In genomic region chr5:122050017-122050831, GRCm38 (mm10) we compare ENCODE assay signal across 8 mouse cellular contexts. TPM values are rescaled to one million over a fixed set of nuclear protein-coding genes. Genes with fewer than 3 reads are reported as not detected.
DNase-seq lines count a peak whose midpoint lies in the region; ATAC-seq and TF ChIP-seq lines count a peak whose summit lies in the region.

Gene Cux2, minus strand, starts transcription at chr5:122050102.

- H3K9ac ChIP-seq in embryonic facial prominence, embryonic 14.5 days (ENCODE audit: low read depth, low read length) = peak within 1 kb of the TSS; percentile 77
- H3K9ac ChIP-seq in heart, embryonic 11.5 days (ENCODE audit: low read depth, low read length) = peak within 1 kb of the TSS; percentile 88
- H3K9ac ChIP-seq in kidney, embryonic 15.5 days = peak within 1 kb of the TSS; percentile 71
- peak within 1 kb of the TSS; percentile 91 for H3K9ac ChIP-seq in midbrain, embryonic 16.5 days (ENCODE audit: low read depth, low read length)

- H3K36me3 ChIP-seq in thymus, adult 2 months (ENCODE audit: control insufficient read depth, insufficient read depth, low read length) = no peaks in the 10 kb centered on the region
- H3K36me3 ChIP-seq in embryonic facial prominence, embryonic 14.5 days (ENCODE audit: control insufficient read depth, insufficient read depth, low read length) = no peaks in the 10 kb centered on the region
- H3K36me3 ChIP-seq in heart, embryonic 11.5 days (ENCODE audit: control insufficient read depth, insufficient read depth, low read length) = no peaks in the 10 kb centered on the region
- H3K36me3 ChIP-seq in kidney, embryonic 15.5 days = no peaks in the 10 kb centered on the region
- no peaks in the 10 kb centered on the region for H3K36me3 ChIP-seq in midbrain, embryonic 16.5 days (ENCODE audit: control insufficient read depth, insufficient read depth, low read length)

- no peaks in the 10 kb centered on the region for H3K9me3 ChIP-seq in embryonic facial prominence, embryonic 14.5 days (ENCODE audit: control insufficient read depth, low read length)
- H3K9me3 ChIP-seq in heart, embryonic 11.5 days (replicated peaks; ENCODE audit: control insufficient read depth, low read length) = no peaks in the 10 kb centered on the region
- H3K9me3 ChIP-seq in kidney, embryonic 15.5 days (replicated peaks) = no peaks in the 10 kb centered on the region
- H3K9me3 ChIP-seq in midbrain, embryonic 16.5 days (replicated peaks; ENCODE audit: control insufficient read depth, low read length, poor library complexity, severe bottlenecking) = no peaks in the 10 kb centered on the region

- ATAC-seq in embryonic facial prominence, embryonic 14.5 days (ENCODE audit: low read depth) = peak; percentile 90
- ATAC-seq in heart, embryonic 11.5 days (replicated peaks; ENCODE audit: insufficient number of reproducible peaks, low FRiP score, low TSS enrichment) = peak; percentile 81
- ATAC-seq in kidney, embryonic 15.5 days (replicated peaks; ENCODE audit: low FRiP score) = peak; percentile 76
- peak; percentile 71 for ATAC-seq in midbrain, embryonic 16.5 days

- no peak for TF ChIP-seq POLR2A in thymus, adult 2 months (IDR thresholded peaks at IDR 0.05; ENCODE audit: control insufficient read depth, extremely low read depth, insufficient read depth, low read length, poor library complexity)

- H3K4me3 ChIP-seq in thymus, adult 2 months (ENCODE audit: control insufficient read depth, insufficient read depth, low read length) = peak within 1 kb of the TSS; percentile 47
- H3K4me3 ChIP-seq in embryonic facial prominence, embryonic 14.5 days (ENCODE audit: low read depth, low read length) = peak within 1 kb of the TSS; percentile 83
- H3K4me3 ChIP-seq in heart, embryonic 11.5 days (ENCODE audit: low read depth, low read length) = peak within 1 kb of the TSS; percentile 81
- H3K4me3 ChIP-seq in kidney, embryonic 15.5 days (replicated peaks) = peak within 1 kb of the TSS; percentile 67
- peak within 1 kb of the TSS; percentile 82 for H3K4me3 ChIP-seq in midbrain, embryonic 16.5 days (ENCODE audit: low read depth, low read length)

- TF ChIP-seq CTCF in thymus, adult 2 months (IDR thresholded peaks at IDR 0.05; ENCODE audit: borderline replicate concordance, control insufficient read depth, extremely low read depth, insufficient read depth, low read length, poor library complexity) = peak; percentile 97

- H3K4me2 ChIP-seq in embryonic facial prominence, embryonic 14.5 days (ENCODE audit: low read depth, low read length) = peak within 1 kb of the TSS; percentile 76
- H3K4me2 ChIP-seq in heart, embryonic 11.5 days = peak within 1 kb of the TSS; percentile 90
- H3K4me2 ChIP-seq in kidney, embryonic 15.5 days = peak within 1 kb of the TSS; percentile 74
- H3K4me2 ChIP-seq in midbrain, embryonic 16.5 days (ENCODE audit: low read length) = peak within 1 kb of the TSS; percentile 76

- WGBS in thymus, adult 2 months = under 1% methylated on average over 87 of the region's 90 CpGs
- WGBS in embryonic facial prominence, embryonic 14.5 days = 0% methylated on average over 29 of the region's 90 CpGs
- WGBS in heart, embryonic 11.5 days (ENCODE audit: insufficient replicate concordance) = under 1% methylated on average over 87 of the region's 90 CpGs
- WGBS in kidney, embryonic 15.5 days = 1% methylated on average over 90 of the region's 90 CpGs
- 1% methylated on average over 89 of the region's 90 CpGs for WGBS in midbrain, embryonic 16.5 days

- DNase-seq in thymus, adult 2 months = peak; percentile 49
- no peak for DNase-seq in thymus, adult 18-20 months
- DNase-seq in embryonic facial prominence, embryonic 14.5 days (ENCODE audit: low spot score) = peak; percentile 94
- DNase-seq in liver = peak; percentile 59
- DNase-seq in spleen, postnatal 10 days (ENCODE audit: low spot score in 2 of 2) = peak; percentile 44 to 66

- peaks cover 13% of the 10 kb centered on the region for H3K27me3 ChIP-seq in thymus, adult 2 months (ENCODE audit: control insufficient read depth, insufficient read depth, low read length)
- H3K27me3 ChIP-seq in embryonic facial prominence, embryonic 14.5 days (replicated peaks; ENCODE audit: control insufficient read depth, insufficient read depth, low read length) = peaks cover 55% of the 10 kb centered on the region
- peaks cover 49% of the 10 kb centered on the region for H3K27me3 ChIP-seq in heart, embryonic 11.5 days (ENCODE audit: control insufficient read depth, insufficient read depth, low read length)
- peaks cover 59% of the 10 kb centered on the region for H3K27me3 ChIP-seq in kidney, embryonic 15.5 days
- H3K27me3 ChIP-seq in midbrain, embryonic 16.5 days (ENCODE audit: control insufficient read depth, insufficient read depth, low read depth, low read length) = no peaks in the 10 kb centered on the region

- peaks cover 10% of the 10 kb centered on the region for H3K4me1 ChIP-seq in thymus, adult 2 months (replicated peaks; ENCODE audit: control insufficient read depth, insufficient read depth, low read length)
- peaks cover 11% of the 10 kb centered on the region for H3K4me1 ChIP-seq in embryonic facial prominence, embryonic 14.5 days (ENCODE audit: control insufficient read depth, insufficient read depth, low read length)
- peaks cover 30% of the 10 kb centered on the region for H3K4me1 ChIP-seq in heart, embryonic 11.5 days (ENCODE audit: control insufficient read depth, insufficient read depth, low read length)
- peaks cover 56% of the 10 kb centered on the region for H3K4me1 ChIP-seq in kidney, embryonic 15.5 days
- peaks cover 45% of the 10 kb centered on the region for H3K4me1 ChIP-seq in midbrain, embryonic 16.5 days (ENCODE audit: control insufficient read depth, insufficient read depth, low read length)

- H3K27ac ChIP-seq in thymus, adult 2 months (ENCODE audit: control insufficient read depth, insufficient read depth, low read length) = no peak within 1 kb of the TSS
- no peak within 1 kb of the TSS for H3K27ac ChIP-seq in embryonic facial prominence, embryonic 14.5 days (replicated peaks; ENCODE audit: low read depth, low read length)
- peak within 1 kb of the TSS; percentile 62 for H3K27ac ChIP-seq in heart, embryonic 11.5 days (ENCODE audit: low read depth, low read length)
- H3K27ac ChIP-seq in kidney, embryonic 15.5 days = peak within 1 kb of the TSS; percentile 90
- H3K27ac ChIP-seq in midbrain, embryonic 16.5 days (ENCODE audit: low read length) = peak within 1 kb of the TSS; percentile 95

RNA-seq across cellular contexts. Expression of gene Cux2, which starts in this region (rescaled TPM):
- polyA plus RNA-seq in thymus, adult 2 months (2012; rRNA removed) = 0.18 and 0.75 TPM in 2 replicates
- 2.8 and 3.0 TPM in 2 replicates for polyA plus RNA-seq in embryonic facial prominence, embryonic 14.5 days (2014; fragmentation: Nextera tagmentation; extraction: Ambion mirVana)
- 4.7 and 7.1 TPM in 2 replicates for polyA plus RNA-seq in heart, embryonic 11.5 days (2014; fragmentation: Nextera tagmentation; extraction: Ambion mirVana)
- polyA plus RNA-seq in kidney, embryonic 15.5 days (2015; fragmentation: Nextera tagmentation; extraction: Ambion mirVana) = 8.7 and 9.9 TPM in 2 replicates
- polyA plus RNA-seq in midbrain, embryonic 16.5 days (2015; fragmentation: Nextera tagmentation; extraction: Ambion mirVana) = 20.1 and 20.2 TPM in 2 replicates

Comparison
In these comparisons a context has a peak if more than half of its experiments do, and no peak if none do; other contexts are left out.
1. Peak in DNase-seq and H3K4me3 ChIP-seq in thymus, adult 2 months; RNA of the gene not detected or under 1 TPM.
2. DNase-seq: peak in embryonic facial prominence, embryonic 14.5 days (single experiment), liver (single experiment) and spleen, postnatal 10 days (2 of 2); none in thymus, adult 18-20 months (0 of 2).
3. H3K27ac ChIP-seq: peak in heart, embryonic 11.5 days (single experiment), kidney, embryonic 15.5 days (single experiment) and midbrain, embryonic 16.5 days (single experiment); none in thymus, adult 2 months (single experiment) and embryonic facial prominence, embryonic 14.5 days (single experiment).
4. Peak in every context shown above with its lines, with median percentiles within 50 percentile points of each other: H3K4me3 ChIP-seq, ATAC-seq, H3K4me2 ChIP-seq and H3K9ac ChIP-seq.